Mouse (Mus musculus) heart, postnatal 36 days (tissue): ENCODE measurements at regions not wholly inside any gene's neighbourhood (a gene's known extent, or its start where the extent isn't known, plus 50 kb on each side); places are given as distances from the start of the nearest gene placed in this dataset.
"Not testable (repeated sequence)": the region's sequence is repeated elsewhere in the genome, so short reads cannot be mapped to it uniquely, and the experiment has no call there.

Source experiments
- DNase-seq, 2 experiments: peaks; one replicate each; pipeline ENCODE4 v3.0.0; 2021 to 2022
- intact Hi-C: fragments of 180-260 bp; cut with DNase I; formaldehyde crosslinking; loops from one replicate; pipeline ENCODE4 v1.15.1; 2025

GRCm38 (mm10) chr12:77834891-77835290 lies 359.2 kb upstream of the Gm6657 start:
- intact Hi-C loops, result no loop called here
- DNase-seq, result no peak

GRCm38 (mm10) chr12:77836231-77836630 lies 357.8 kb upstream of the Gm6657 start:
- no peak for DNase-seq
- intact Hi-C loops, result no loop called here

GRCm38 (mm10) chr12:77841844-77842415 lies 352.1 kb upstream of the Gm6657 start:
- no peak for DNase-seq
- intact Hi-C loops, result no loop called here

- no peak for DNase-seq
- intact Hi-C loops, result no loop called here
Measured at GRCm38 (mm10) chr12:77852595-77853577, 341.2 kb upstream of the Gm6657 start.

- no peak for DNase-seq
- intact Hi-C loops, result no loop called here
Measured at GRCm38 (mm10) chr12:77854281-77855075, 339.6 kb upstream of the Gm6657 start.

GRCm38 (mm10) chr12:77855796-77856195 lies 338.2 kb upstream of the Gm6657 start:
- intact Hi-C loops, result no loop called here

GRCm38 (mm10) chr12:77857281-77857680 lies 336.8 kb upstream of the Gm6657 start:
- no peak for DNase-seq

More at GRCm38 (mm10) chr12:77855796-77856195, 338.2 kb upstream of the Gm6657 start:
- DNase-seq, result no peak

GRCm38 (mm10) chr12:77860769-77861557 lies 333.1 kb upstream of the Gm6657 start:
- intact Hi-C loops, result no loop called here
- DNase-seq, result no peak

More at GRCm38 (mm10) chr12:77857281-77857680, 336.8 kb upstream of the Gm6657 start:
- intact Hi-C loops, result no loop called here

- DNase-seq, result no peak
- intact Hi-C loops, result no loop called here
Measured at GRCm38 (mm10) chr12:77867947-77868495, 326.0 kb upstream of the Gm6657 start.

GRCm38 (mm10) chr12:77869296-77869695 lies 324.7 kb upstream of the Gm6657 start:
- intact Hi-C loops, result no loop called here
- DNase-seq, result no peak

GRCm38 (mm10) chr12:77887335-77887734 lies 306.7 kb upstream of the Gm6657 start:
- DNase-seq, result no peak
- intact Hi-C loops, result no loop called here

GRCm38 (mm10) chr12:77891452-77891851 lies 302.6 kb upstream of the Gm6657 start:
- intact Hi-C loops, result no loop called here
- no peak for DNase-seq

- DNase-seq, result no peak
- intact Hi-C loops, result no loop called here
Measured at GRCm38 (mm10) chr12:77894238-77894637, 299.8 kb upstream of the Gm6657 start.

GRCm38 (mm10) chr12:77895508-77895907 lies 298.5 kb upstream of the Gm6657 start:
- DNase-seq, result no peak
- intact Hi-C loops, result no loop called here

- intact Hi-C loops, DNase-seq: not testable (repeated sequence)
Measured at GRCm38 (mm10) chr12:77898974-77899373, 295.1 kb upstream of the Gm6657 start.

- intact Hi-C loops, result no loop called here
- DNase-seq, result no peak
Measured at GRCm38 (mm10) chr12:77901254-77901653, 292.8 kb upstream of the Gm6657 start.

- intact Hi-C loops, result no loop called here
- DNase-seq, result no peak
Measured at GRCm38 (mm10) chr12:77912863-77913554, 281.0 kb upstream of the Gm6657 start.

GRCm38 (mm10) chr12:77928729-77929128 lies 265.3 kb upstream of the Gm6657 start:
- intact Hi-C loops, result no loop called here
- no peak for DNase-seq

- no peak for DNase-seq
- intact Hi-C loops, result no loop called here
Measured at GRCm38 (mm10) chr12:77929571-77929970, 264.5 kb upstream of the Gm6657 start.
